Mouse (Mus musculus) liver, embryonic 14.5 days (tissue): Measurements from ENCODE around the gene Nuf2. TPM values are rescaled to one million over a fixed set of nuclear protein-coding genes. Genes with fewer than 3 reads are reported as not detected.

Source experiments
- ATAC-seq: fragments of 200-750 bp; cut with Nextera tagmentation; 2 replicates; pipeline ENCODE4 v1.8.0; 2017; ENCODE audit warnings: moderate number of reproducible peaks, mild to moderate bottlenecking, moderate library complexity; ENCODE audit not compliant: insufficient read depth
- DNase-seq, 3 experiments: peaks; one replicate each; pipeline ENCODE4 v3.0.0-alpha.2; 2012 to 2013; ENCODE audit warnings: low read depth in 3 of 3, low spot score in 3 of 3
- H3K27ac ChIP-seq: fragments of 300-500 bp; sonication (generic); 2 replicates; pipeline ENCODE4 v1.5.1; 2014; ENCODE audit warnings: moderate library complexity, mild to moderate bottlenecking, control low read depth, inconsistent platforms
- H3K27me3 ChIP-seq: fragments of 300-500 bp; sonication (generic); 2 replicates; pipeline ENCODE4 v1.6.1; 2014; ENCODE audit warnings: mild to moderate bottlenecking, low read length, moderate library complexity; ENCODE audit not compliant: control insufficient read depth, insufficient read depth
- H3K36me3 ChIP-seq: fragments of 300-500 bp; sonication (generic); replicated peaks from 2 replicates; pipeline ENCODE4 v1.6.1; 2014; ENCODE audit warnings: low read depth; ENCODE audit not compliant: control insufficient read depth, insufficient read depth
- H3K4me1 ChIP-seq, 2 experiments: fragments of 200-500 bp in 1 of 2; fragments of 300-500 bp in 1 of 2; sonication (generic) in 1 of 2; replicated peaks; 2 replicates each; pipeline ENCODE4 v1.6.1; 2012 to 2014; ENCODE audit warnings: antibody characterized with exemption in 1 of 2, inconsistent platforms in 1 of 2, low read length in 1 of 2; ENCODE audit not compliant: control insufficient read depth in 2 of 2, insufficient read depth in 2 of 2
- H3K4me2 ChIP-seq: fragments of 300-500 bp; sonication (generic); 2 replicates; pipeline ENCODE4 v1.6.1; 2014; ENCODE audit warnings: low read depth, mild to moderate bottlenecking, control low read depth, moderate library complexity
- H3K4me3 ChIP-seq, 2 experiments: fragments of 200-500 bp in 1 of 2; fragments of 300-500 bp in 1 of 2; sonication (generic) in 1 of 2; 2 replicates each; pipeline ENCODE4 v1.5.1; 2012 to 2014; ENCODE audit warnings: low read depth in 2 of 2, low read length in 2 of 2, mild to moderate bottlenecking in 2 of 2, control low read depth in 1 of 2, inconsistent platforms in 1 of 2, moderate library complexity in 1 of 2; ENCODE audit not compliant: insufficient read depth in 1 of 2
- H3K9ac ChIP-seq: fragments of 300-500 bp; sonication (generic); replicated peaks from 2 replicates; pipeline ENCODE4 v1.6.1; 2014; ENCODE audit warnings: mild to moderate bottlenecking, control low read depth, moderate library complexity
- H3K9me3 ChIP-seq: fragments of 300-500 bp; sonication (generic); 2 replicates; pipeline ENCODE4 v1.6.1; 2016; ENCODE audit warnings: low read length, mixed read lengths; ENCODE audit not compliant: control insufficient read depth
- CTCF ChIP-seq: IDR thresholded peaks from 2 replicates; pipeline ENCODE4 v1.5.1; 2016; ENCODE audit warnings: antibody characterized with exemption, low read depth, control low read depth
- EP300 ChIP-seq: IDR thresholded peaks from 2 replicates; pipeline ENCODE4 v1.6.1; 2016; ENCODE audit warnings: antibody characterized with exemption, low read depth
- WGBS: fragments of 180-500 bp; shearing (Covaris S2); extraction: QIAGEN DNeasy Blood & Tissue Kit; methylation state at CpG from one replicate; pipeline ENCODE4 v1.1.7; 2014; ENCODE audit not compliant: insufficient replicate concordance; 5-methylcytosine and 5-hydroxymethylcytosine counted together
- polyA plus RNA-seq, 2 experiments: library from polyadenylated mRNA; depleted of rRNA in 1 of 2; stranded (reverse) in 1 of 2; unstranded in 1 of 2; fragments of >200 nt; fragmentation: Nextera tagmentation in 1 of 2; extraction: Ambion mirVana in 1 of 2; gene quantifications; 2 replicates each; pipeline versions ENCODE4 v1.2.1 to v1.2.3; 2012 to 2014

The Nuf2 gene
- 12.5 and 23.3 TPM in 2 replicates for polyA plus RNA-seq (2012; rRNA removed)
- polyA plus RNA-seq (2014; fragmentation: Nextera tagmentation; extraction: Ambion mirVana): 43.3 and 45.4 TPM in 2 replicates

DNA sequence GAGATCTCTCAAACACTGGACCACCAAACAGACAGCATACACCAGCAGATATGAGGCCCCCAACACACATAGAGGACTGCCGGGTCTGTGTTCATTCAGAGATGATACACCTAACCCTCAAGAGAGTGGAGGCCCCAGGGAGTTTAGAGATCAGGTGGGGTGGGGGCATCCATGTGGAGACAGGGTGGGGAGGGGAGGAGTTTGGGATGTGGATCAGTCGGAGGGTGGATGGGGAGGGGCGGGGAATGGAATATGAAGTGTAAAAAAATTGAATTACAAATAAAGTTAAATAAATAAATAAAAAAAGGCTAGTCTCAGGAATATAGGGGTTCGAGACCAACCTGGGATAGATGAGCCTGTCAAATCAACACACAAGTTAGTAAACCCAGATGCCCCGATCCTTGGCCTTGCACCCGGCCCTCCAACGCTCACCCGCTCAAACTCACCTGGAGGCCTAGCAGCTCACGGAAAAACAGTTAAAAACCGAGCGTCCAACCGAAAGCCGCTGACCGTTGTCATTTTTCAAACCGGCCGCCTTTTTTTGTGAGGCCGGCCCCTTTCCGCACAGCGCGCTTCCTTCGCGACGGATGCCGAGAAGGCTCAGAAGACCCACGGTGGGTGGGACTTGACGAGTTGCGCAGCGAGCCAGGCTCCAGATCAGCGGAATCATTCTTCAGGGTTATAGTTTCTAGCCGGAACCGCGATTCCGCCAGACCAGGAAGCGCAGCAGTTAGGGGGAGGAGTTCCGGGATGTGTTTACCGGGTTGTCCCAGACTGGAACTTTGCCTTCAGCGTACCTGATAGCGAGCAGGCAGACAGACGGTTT is at the start of gene Nuf2:
Gene Nuf2 (minus strand): TSS at position 589 of the 826 bp plus-strand sequence.
- Histone ChIP-seq H3K27me3 (no peaks in the 10 kb centered on the region), H3K27ac (peak within 1 kb of the TSS; percentile 91), H3K9me3 (no peaks in the 10 kb centered on the region), H3K4me1 (peaks cover 6% of the 10 kb centered on the region in 2 experiments; a peak in 3 of 4 replicates), H3K4me3 (peak within 1 kb of the TSS; percentile 88 to 98), H3K36me3 (peaks cover 23% of the 10 kb centered on the region), H3K9ac (peak within 1 kb of the TSS; percentile 93), H3K4me2 (peak within 1 kb of the TSS; percentile 83)
- peak; percentile 96 for ATAC-seq
- WGBS: under 1% methylated on average over 39 of the region's 39 CpGs
- DNase-seq: peak; percentile 98 to 99 (median 98)
- no peak for TF ChIP-seq CTCF
- peak; percentile 65 for TF ChIP-seq EP300

DNA sequence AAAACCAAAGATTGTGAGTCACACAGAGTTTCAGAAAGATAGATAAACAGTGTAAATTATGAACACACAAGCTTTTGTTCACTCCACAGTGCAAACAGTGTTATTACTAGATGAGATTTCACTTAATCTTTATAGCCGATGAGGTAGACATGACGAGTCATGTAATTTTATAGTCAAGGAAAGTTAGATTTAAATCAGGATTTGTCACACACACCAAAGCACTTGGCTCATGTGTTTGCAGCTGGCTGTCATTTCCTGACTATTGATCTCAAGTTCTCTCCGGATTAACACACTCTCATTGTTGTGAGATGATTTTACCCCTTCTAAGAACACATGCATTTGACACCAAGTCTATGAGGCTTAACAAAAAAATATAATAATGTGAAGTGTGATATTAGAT is 48.3 kb upstream of the Nuf2 start:
- no peak overlapping the region for H3K9ac ChIP-seq
- H3K27me3 ChIP-seq: no peaks in the 10 kb centered on the region
- no peaks in the 10 kb centered on the region for H3K9me3 ChIP-seq
- no peak overlapping the region for H3K27ac ChIP-seq
- H3K4me3 ChIP-seq: no peak overlapping the region
- H3K4me2 ChIP-seq: no peak overlapping the region
- TF ChIP-seq EP300: no peak
- TF ChIP-seq CTCF: no peak
- 57% methylated on average over 3 of the region's 3 CpGs for WGBS
- ATAC-seq: no peak
- no peak for DNase-seq
- H3K36me3 ChIP-seq: no peaks in the 10 kb centered on the region
- H3K4me1 ChIP-seq: no peaks in the 10 kb centered on the region

DNA sequence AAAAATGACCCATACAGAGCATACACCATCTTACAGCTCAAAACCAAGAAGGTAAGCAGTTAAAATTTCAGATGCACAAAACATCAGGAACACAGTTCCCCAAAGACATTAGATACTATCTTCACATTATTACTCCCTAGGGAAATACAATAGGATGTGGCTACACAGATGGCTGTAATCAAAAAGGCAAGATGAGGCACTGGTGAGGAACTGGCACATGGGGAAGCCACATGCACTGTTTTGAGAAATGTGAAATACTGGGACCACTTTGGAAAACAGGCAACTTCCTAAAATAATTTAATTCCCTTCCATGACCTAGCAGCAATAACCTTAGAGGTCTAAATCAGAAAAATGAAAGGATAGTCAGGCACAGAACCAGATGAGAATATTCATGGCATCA is 42.9 kb upstream of the Nuf2 start:
- Histone ChIP-seq H3K4me2 (no peak overlapping the region), H3K27me3 (no peaks in the 10 kb centered on the region)
- TF ChIP-seq CTCF (no peak), EP300 (no peak)

DNA sequence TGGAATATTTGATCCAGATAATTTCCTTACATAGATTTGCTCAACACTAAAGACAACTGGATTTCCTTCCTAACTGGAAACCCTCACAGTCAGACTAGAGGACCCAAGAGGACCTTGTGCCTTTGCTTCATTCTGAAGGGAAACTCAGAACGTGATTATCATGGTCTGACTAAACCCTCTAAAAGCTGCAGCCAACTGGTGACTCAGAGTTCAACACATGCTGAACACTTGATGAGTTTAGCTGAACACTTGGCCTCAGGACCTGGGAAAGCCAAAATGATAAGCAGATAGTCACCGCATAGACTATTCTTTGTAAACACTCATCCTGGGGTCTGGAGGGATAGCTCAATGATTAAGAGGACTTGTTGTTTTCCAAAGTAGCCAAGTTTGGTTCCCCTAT is 24.4 kb upstream of the Nuf2 start:
- no peaks in the 10 kb centered on the region for H3K36me3 ChIP-seq
- TF ChIP-seq CTCF (no peak), EP300 (no peak)
- no peak overlapping the region for H3K4me3 ChIP-seq
- H3K27ac ChIP-seq: no peak overlapping the region
- no peaks in the 10 kb centered on the region for H3K9me3 ChIP-seq
- WGBS: 67% methylated on average over 2 of the region's 2 CpGs
- H3K4me1 ChIP-seq: no peaks in the 10 kb centered on the region
- DNase-seq (no peak), ATAC-seq (no peak)
- H3K4me2 ChIP-seq: no peak overlapping the region
- H3K9ac ChIP-seq: no peak overlapping the region
- no peaks in the 10 kb centered on the region for H3K27me3 ChIP-seq

More for the DNA sequence above, 42.9 kb upstream of the Nuf2 start:
- Histone ChIP-seq H3K9me3 (no peaks in the 10 kb centered on the region), H3K36me3 (no peaks in the 10 kb centered on the region), H3K4me1 (no peaks in the 10 kb centered on the region), H3K9ac (no peak overlapping the region), H3K4me3 (no peak overlapping the region), H3K27ac (no peak overlapping the region)
- no peak for DNase-seq
- ATAC-seq: no peak

- ATAC-seq: no peak
- H3K4me2 ChIP-seq: no peak overlapping the region
- H3K4me3 ChIP-seq: no peak overlapping the region
- H3K36me3 ChIP-seq: no peaks in the 10 kb centered on the region
- TF ChIP-seq CTCF (no peak), EP300 (no peak)
- WGBS: 57% methylated on average over 4 of the region's 4 CpGs
- H3K27ac ChIP-seq: no peak overlapping the region
- no peak overlapping the region for H3K9ac ChIP-seq
- H3K27me3 ChIP-seq: no peaks in the 10 kb centered on the region
- H3K9me3 ChIP-seq: no peaks in the 10 kb centered on the region
- DNase-seq: no peak
- H3K4me1 ChIP-seq: no peaks in the 10 kb centered on the region
Observed at GRCm38 (mm10) chr1:169555019-169555418, 23.8 kb upstream of the Nuf2 start.
